Mouse (Mus musculus) cerebellum, adult 2 months (tissue): ENCODE results near the gene Med22.

Experiments
- CTCF ChIP-seq: fragments of 200-500 bp; IDR thresholded peaks from 2 replicates; pipeline ENCODE4 v1.5.1; 2011; ENCODE audit warnings: low read depth, mild to moderate bottlenecking, control low read depth, low read length, moderate library complexity, borderline replicate concordance; ENCODE audit not compliant: insufficient read depth
- POLR2A ChIP-seq: fragments of 200-500 bp; IDR thresholded peaks from 2 replicates; pipeline ENCODE4 v1.6.1; 2011; ENCODE audit warnings: low read length, control low read depth, borderline replicate concordance; ENCODE audit not compliant: insufficient read depth

- TF ChIP-seq CTCF (peak; percentile 62), POLR2A (no peak)
Observed at GRCm38 (mm10) chr2:26907109-26907508, 3.4 kb downstream of the Med22 start.
